Mouse (Mus musculus) right cerebral cortex, postnatal 4 days (tissue): ENCODE measurements at regions not wholly inside any gene's neighbourhood (a gene's known extent, or its start where the extent isn't known, plus 50 kb on each side); places are given as distances from the start of the nearest gene placed in this dataset.

Experiments
- DNase-seq: peaks from one replicate; pipeline ENCODE4 v3.0.0-alpha.2; 2022

GRCm38 (mm10) chr8:126704706-126705105, 110.9 kb upstream of the Irf2bp2 start:
- DNase-seq, result no peak

- DNase-seq, result no peak
These were observed 109.8 kb upstream of the Irf2bp2 start for GRCm38 (mm10) chr8:126703546-126703945.

GRCm38 (mm10) chr8:126702294-126702693, 108.5 kb upstream of the Irf2bp2 start:
- DNase-seq, result no peak

GRCm38 (mm10) chr8:126699389-126699775, 105.6 kb upstream of the Irf2bp2 start:
- DNase-seq, result no peak

GRCm38 (mm10) chr8:126698601-126699388, 105.0 kb upstream of the Irf2bp2 start:
- no peak for DNase-seq

GRCm38 (mm10) chr8:126696346-126697010, 102.7 kb upstream of the Irf2bp2 start:
- DNase-seq, result no peak

- no peak for DNase-seq
These were observed 100.6 kb upstream of the Irf2bp2 start for GRCm38 (mm10) chr8:126694370-126694769.

- DNase-seq, result no peak
These were observed 99.9 kb upstream of the Irf2bp2 start for GRCm38 (mm10) chr8:126693642-126694041.

- DNase-seq, result no peak
These were observed 98.9 kb upstream of the Irf2bp2 start for GRCm38 (mm10) chr8:126692711-126693110.

- no peak for DNase-seq
These were observed 98.5 kb upstream of the Irf2bp2 start for GRCm38 (mm10) chr8:126692263-126692662.

- no peak for DNase-seq
These were observed 94.7 kb upstream of the Irf2bp2 start for GRCm38 (mm10) chr8:126688450-126688849.

GRCm38 (mm10) chr8:126688014-126688413, 94.2 kb upstream of the Irf2bp2 start:
- no peak for DNase-seq

- no peak for DNase-seq
These were observed 93.0 kb upstream of the Irf2bp2 start for GRCm38 (mm10) chr8:126686827-126687226.

- DNase-seq, result no peak
These were observed 91.6 kb upstream of the Irf2bp2 start for GRCm38 (mm10) chr8:126685365-126685764.

GRCm38 (mm10) chr8:126683950-126684349, 90.2 kb upstream of the Irf2bp2 start:
- no peak for DNase-seq

- no peak for DNase-seq
These were observed 89.8 kb upstream of the Irf2bp2 start for GRCm38 (mm10) chr8:126683555-126683947.

GRCm38 (mm10) chr8:126682817-126683554, 89.2 kb upstream of the Irf2bp2 start:
- no peak for DNase-seq

- DNase-seq, result no peak
These were observed 88.3 kb upstream of the Irf2bp2 start for GRCm38 (mm10) chr8:126681948-126682651.

GRCm38 (mm10) chr8:126678004-126678751, 84.4 kb upstream of the Irf2bp2 start:
- no peak for DNase-seq

GRCm38 (mm10) chr8:126675153-126675552, 81.4 kb upstream of the Irf2bp2 start:
- DNase-seq, result no peak

- no peak for DNase-seq
These were observed 79.4 kb upstream of the Irf2bp2 start for GRCm38 (mm10) chr8:126673038-126673740.

- no peak for DNase-seq
These were observed 77.8 kb upstream of the Irf2bp2 start for GRCm38 (mm10) chr8:126671594-126671993.
